ENCODE assay signal across 8 mouse cellular contexts in the genomic region with DNA sequence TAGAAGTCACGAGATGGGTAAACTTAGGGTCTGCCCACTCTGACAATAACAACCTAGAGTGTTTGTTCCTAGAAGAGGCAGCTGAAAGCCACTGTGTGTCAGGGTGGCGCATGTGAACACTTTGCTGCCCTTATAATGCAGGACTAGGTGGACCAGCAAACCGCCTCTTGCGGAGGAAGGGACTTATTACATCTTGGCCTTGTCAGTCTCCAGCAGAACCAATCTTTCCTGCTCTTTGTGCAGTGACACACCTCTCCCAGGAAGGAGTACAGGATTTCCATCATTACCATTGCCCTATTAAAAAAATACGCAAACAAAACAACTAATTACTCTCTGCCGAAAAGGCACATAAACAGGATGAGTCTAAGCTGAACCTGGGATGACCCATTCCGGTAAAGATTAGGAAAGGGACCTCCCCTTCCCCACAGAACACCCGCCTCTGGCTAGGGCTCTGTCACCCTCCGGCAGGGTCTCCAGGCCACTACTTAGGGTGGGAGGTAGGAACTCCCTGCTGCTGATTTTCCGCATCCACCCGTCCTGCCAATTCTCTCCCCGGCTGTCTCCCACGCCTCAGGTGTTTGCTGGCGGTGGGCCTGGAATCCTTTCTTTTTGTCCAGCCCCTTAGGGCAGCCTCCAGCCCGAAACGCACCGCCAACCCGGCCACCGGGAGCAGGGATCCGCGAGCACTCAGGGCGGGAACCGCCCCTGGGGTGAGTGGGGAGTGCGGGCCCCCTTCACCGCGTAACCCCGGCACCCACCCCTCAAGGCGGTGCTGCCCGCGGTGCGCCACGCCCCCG. TPM values are rescaled to one million over a fixed set of nuclear protein-coding genes. Genes with fewer than 3 reads are reported as not detected.
A peak's percentile ranks its signal among the peaks of the same experiment; 100 is the strongest.
DNase-seq lines count a peak whose midpoint lies in the region; ATAC-seq lines count a peak whose summit lies in the region.

No protein-coding gene starts in this region.

- H3K4me3 ChIP-seq in embryonic facial prominence, embryonic 13.5 days, result peak overlapping the region; percentile 79
- H3K4me3 ChIP-seq in limb, embryonic 11.5 days (ENCODE audit: low read depth, low read length), result peak overlapping the region; percentile 67
- H3K4me3 ChIP-seq in midbrain, embryonic 14.5 days (replicated peaks; ENCODE audit: low read depth, low read length), result peak overlapping the region; percentile 73

- peaks cover 20% of the 10 kb centered on the region for H3K27me3 ChIP-seq in embryonic facial prominence, embryonic 13.5 days
- H3K27me3 ChIP-seq in limb, embryonic 11.5 days (ENCODE audit: control insufficient read depth, insufficient read depth, low read length), result peaks cover 20% of the 10 kb centered on the region
- H3K27me3 ChIP-seq in midbrain, embryonic 14.5 days (ENCODE audit: control insufficient read depth, insufficient read depth, low read length), result peaks cover 15% of the 10 kb centered on the region

- H3K27ac ChIP-seq in embryonic facial prominence, embryonic 13.5 days, result peak overlapping the region; percentile 80
- 0 out of 2 replicates have a peak overlapping the region, but pooled peaks have one; percentile 8 for H3K27ac ChIP-seq in limb, embryonic 11.5 days (replicated peaks; ENCODE audit: low read depth, low read length)
- peak overlapping the region; percentile 37; the same call in 1 of the 2 replicates for H3K27ac ChIP-seq in midbrain, embryonic 14.5 days (replicated peaks; ENCODE audit: low read depth, low read length)

- intact Hi-C loops in heart, postnatal 25 days (cut with DNase I), result loop anchor here (2.0 kb wide), 1 partner anchor 109 kb away; no protein-coding TSS in a partner anchor

- ATAC-seq in embryonic facial prominence, embryonic 13.5 days (ENCODE audit: insufficient number of reproducible peaks, insufficient read depth, low FRiP score, low TSS enrichment, low read depth), result peak; percentile 17
- ATAC-seq in limb, embryonic 11.5 days (ENCODE audit: insufficient number of reproducible peaks, low FRiP score, low TSS enrichment, low read depth), result peak; percentile 77
- ATAC-seq in midbrain, embryonic 14.5 days (ENCODE audit: low FRiP score, low TSS enrichment), result peak; percentile 81

- peak; percentile 24 for DNase-seq in ovary, adult 18-20 months (ENCODE audit: low spot score)
- DNase-seq in ovary, postnatal 36 days (ENCODE audit: low spot score), result no peak
- DNase-seq in heart, postnatal 25 days (ENCODE audit: low spot score), result peak; percentile 61
- DNase-seq in limb, embryonic 11.5 days (ENCODE audit: low spot score), result peak; percentile 54
- peak; percentile 66 for DNase-seq in midbrain, embryonic 14.5 days
- no peak for DNase-seq in adipocyte (ENCODE audit: low spot score)
- no peak for DNase-seq in right cerebral cortex, postnatal 36 days (ENCODE audit: low spot score in 2 of 2)

- no peaks in the 10 kb centered on the region for H3K36me3 ChIP-seq in embryonic facial prominence, embryonic 13.5 days
- no peaks in the 10 kb centered on the region for H3K36me3 ChIP-seq in limb, embryonic 11.5 days (ENCODE audit: control insufficient read depth, insufficient read depth, low read length)
- H3K36me3 ChIP-seq in midbrain, embryonic 14.5 days (ENCODE audit: control insufficient read depth, insufficient read depth, low read length), result no peaks in the 10 kb centered on the region

- no peaks in the 10 kb centered on the region for H3K9me3 ChIP-seq in embryonic facial prominence, embryonic 13.5 days
- H3K9me3 ChIP-seq in limb, embryonic 11.5 days (ENCODE audit: control insufficient read depth, low read length), result no peaks in the 10 kb centered on the region
- H3K9me3 ChIP-seq in midbrain, embryonic 14.5 days (ENCODE audit: control insufficient read depth, low read length), result no peaks in the 10 kb centered on the region

- H3K9ac ChIP-seq in embryonic facial prominence, embryonic 13.5 days, result peak overlapping the region; percentile 86
- peak overlapping the region; percentile 74 for H3K9ac ChIP-seq in limb, embryonic 11.5 days (ENCODE audit: low read length)
- H3K9ac ChIP-seq in midbrain, embryonic 14.5 days (replicated peaks; ENCODE audit: low read length), result peak overlapping the region; percentile 70

- peak overlapping the region; percentile 90 for H3K4me2 ChIP-seq in embryonic facial prominence, embryonic 13.5 days
- H3K4me2 ChIP-seq in limb, embryonic 11.5 days (ENCODE audit: low read depth, severe bottlenecking), result peak overlapping the region; percentile 97
- peak overlapping the region; percentile 93 for H3K4me2 ChIP-seq in midbrain, embryonic 14.5 days (ENCODE audit: low read length)

- H3K4me1 ChIP-seq in embryonic facial prominence, embryonic 13.5 days, result peaks cover 17% of the 10 kb centered on the region
- 0 out of 2 replicates have a peak, but pooled peaks cover 9% of the 10 kb centered on the region for H3K4me1 ChIP-seq in limb, embryonic 11.5 days (ENCODE audit: control insufficient read depth, insufficient read depth, low read length)
- H3K4me1 ChIP-seq in midbrain, embryonic 14.5 days (ENCODE audit: control insufficient read depth, insufficient read depth, low read length), result peaks cover 15% of the 10 kb centered on the region

- 5% methylated on average over 33 of the region's 33 CpGs for WGBS in embryonic facial prominence, embryonic 13.5 days
- WGBS in limb, embryonic 11.5 days, result 4% methylated on average over 33 of the region's 33 CpGs
- whole genome bisulfite sequencing in midbrain, embryonic 14.5 days, result 5% methylated on average over 33 of the region's 33 CpGs

RNA-seq across cellular contexts. Expression of a gene that starts 0.6 kb away (rescaled TPM):
- polyA plus RNA-seq in embryonic facial prominence, embryonic 13.5 days (2015; fragmentation: Nextera tagmentation; extraction: Ambion mirVana), result 13.0 and 13.3 TPM in 2 replicates
- 10 to 100 TPM; 16.1 to 18.8 TPM for total RNA-seq in heart, postnatal 25 days (2021)
- 8.8 and 9.6 TPM in 2 replicates for polyA plus RNA-seq in limb, embryonic 11.5 days (2014; fragmentation: Nextera tagmentation; extraction: Ambion mirVana)
- polyA plus RNA-seq in midbrain, embryonic 14.5 days (2014; fragmentation: Nextera tagmentation; extraction: Ambion mirVana), result 6.8 and 8.7 TPM in 2 replicates

RNA-seq across cellular contexts. Expression of a gene that starts 37.8 kb away (rescaled TPM):
- polyA plus RNA-seq in embryonic facial prominence, embryonic 13.5 days (2015; fragmentation: Nextera tagmentation; extraction: Ambion mirVana), result 13.6 and 16.1 TPM in 2 replicates
- under 1 TPM; 0.08 to 0.13 TPM for total RNA-seq in heart, postnatal 25 days (2021)
- 22.9 and 25.0 TPM in 2 replicates for polyA plus RNA-seq in limb, embryonic 11.5 days (2014; fragmentation: Nextera tagmentation; extraction: Ambion mirVana)
- 0.16 TPM in 1 of 2 replicates, not detected in the other for polyA plus RNA-seq in midbrain, embryonic 14.5 days (2014; fragmentation: Nextera tagmentation; extraction: Ambion mirVana)

Comparison
In these comparisons a context has a peak if more than half of its experiments do, and no peak if none do; other contexts are left out.
1. DNase-seq: peak in ovary, adult 18-20 months (single experiment), heart, postnatal 25 days (single experiment), limb, embryonic 11.5 days (single experiment) and midbrain, embryonic 14.5 days (single experiment); none in ovary, postnatal 36 days (single experiment), adipocyte (single experiment) and right cerebral cortex, postnatal 36 days (0 of 2).
2. ATAC-seq: peak in every context shown above with its lines; median percentile 81 in midbrain, embryonic 14.5 days; 77 in limb, embryonic 11.5 days; 17 in embryonic facial prominence, embryonic 13.5 days.
3. H3K27ac ChIP-seq: peak in every context shown above with its lines; median percentile 80 in embryonic facial prominence, embryonic 13.5 days; 37 in midbrain, embryonic 14.5 days; 8 in limb, embryonic 11.5 days.
4. RNA of a gene that starts 37.8 kb away (polyA plus RNA-seq): 22.9 to 25.0 TPM in limb, embryonic 11.5 days and 13.6 to 16.1 TPM in embryonic facial prominence, embryonic 13.5 days; 0.16 TPM in midbrain, embryonic 14.5 days; every median in the first group is over 10 times any median in the second.
5. Peak in every context shown above with its lines, with median percentiles within 50 percentile points of each other: H3K4me2 ChIP-seq, H3K4me3 ChIP-seq and H3K9ac ChIP-seq.